Mouse (Mus musculus) spleen, adult 12 weeks (tissue): ENCODE data around the gene Tnfaip8l3.

Experiments
- DNase-seq: peaks from one replicate; pipeline ENCODE4 v3.0.0; 2022; ENCODE audit warnings: low spot score

Gene Tnfaip8l3

GRCm38 (mm10) chr9:53990921-53991320, 77.3 kb downstream of the Tnfaip8l3 start:
- DNase-seq, result no peak

- DNase-seq, result no peak
Measured at GRCm38 (mm10) chr9:53986972-53987371, 81.2 kb downstream of the Tnfaip8l3 start.

GRCm38 (mm10) chr9:53984868-53985267, 83.3 kb downstream of the Tnfaip8l3 start:
- DNase-seq, result no peak

DNA sequence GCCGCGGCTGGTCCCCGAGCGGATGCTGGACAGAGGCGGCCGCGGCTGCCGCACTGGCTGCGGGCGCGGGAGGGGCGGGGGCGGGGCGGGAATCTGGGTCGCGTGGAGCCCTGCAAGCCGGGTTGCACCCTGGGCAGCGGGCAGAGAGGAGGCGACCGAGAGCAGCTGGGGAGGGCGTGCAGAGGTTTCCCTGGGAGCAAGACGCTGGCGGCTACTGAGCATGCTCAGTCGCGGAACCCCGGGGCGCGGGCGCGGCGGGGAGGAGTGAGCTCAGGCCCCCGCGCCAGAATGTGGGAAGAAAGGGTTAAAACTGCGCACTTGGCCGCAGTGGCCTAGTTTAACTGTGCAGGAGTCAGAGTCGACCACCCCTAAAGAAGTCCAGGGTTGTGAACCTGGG, 93.1 kb downstream of the Tnfaip8l3 start, which contains the start of gene Elmod1:
Elmod1 (minus strand) TSS at position 180 of the 397 bp plus-strand sequence.
- no peak for DNase-seq

DNA sequence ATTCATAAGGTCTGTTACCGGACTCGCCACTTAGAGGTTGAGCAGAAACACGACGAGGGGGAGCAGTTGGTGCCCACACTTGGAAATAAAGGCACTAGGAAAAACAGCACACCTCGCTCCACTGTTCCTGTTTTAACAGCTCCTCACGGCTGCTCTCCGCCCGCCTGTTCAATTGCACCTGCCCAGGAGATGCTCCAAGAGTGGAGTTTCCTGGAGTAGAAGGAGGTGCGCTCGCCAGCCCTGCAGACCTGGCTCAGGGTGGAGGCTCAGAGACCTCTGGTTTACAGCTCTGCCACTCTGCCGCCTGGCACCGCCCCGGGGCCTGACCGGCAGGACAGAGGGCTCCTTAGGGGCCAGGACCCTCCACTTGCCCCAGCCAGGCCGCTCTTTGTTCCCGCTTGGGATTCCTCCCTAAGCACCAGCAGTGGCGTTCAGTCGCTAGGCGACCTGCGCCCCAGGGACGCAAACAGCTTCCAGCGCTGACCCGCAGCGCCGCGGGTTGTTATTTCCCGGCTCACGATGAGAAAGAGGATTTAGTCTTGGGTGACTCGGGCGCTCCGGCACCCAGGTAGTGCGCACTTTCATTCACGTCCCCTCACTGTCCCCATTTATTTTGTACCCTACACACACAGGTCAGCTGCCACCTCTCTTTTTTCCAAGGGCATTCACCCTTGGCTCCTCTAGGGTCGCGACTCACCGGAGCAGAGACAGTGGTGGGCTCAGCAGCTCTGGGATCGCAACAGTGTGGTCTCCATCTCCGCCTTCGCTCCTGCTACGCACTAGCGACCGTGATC, 93.7 kb downstream of the Tnfaip8l3 start:
- DNase-seq, result no peak

DNA sequence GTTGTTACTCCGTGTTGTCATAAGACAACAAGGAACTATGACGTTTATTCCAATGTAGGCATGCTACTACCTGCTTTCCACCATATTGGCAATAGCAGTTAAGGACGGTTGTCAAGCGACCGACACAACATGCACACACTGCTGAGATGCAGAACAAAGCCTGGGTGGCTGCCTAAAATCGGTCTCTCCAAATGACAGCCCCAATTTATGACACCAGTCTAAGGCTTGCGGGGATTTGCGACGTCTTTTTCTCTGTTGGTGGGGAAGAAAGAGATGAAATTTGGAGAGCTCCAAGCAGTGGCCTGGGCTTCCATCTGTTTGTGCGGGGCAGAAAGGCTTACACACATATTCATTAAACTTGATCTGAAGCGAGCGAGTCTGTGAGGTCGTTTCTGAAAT, 94.3 kb downstream of the Tnfaip8l3 start:
- DNase-seq, result no peak
